Mouse (Mus musculus): Measurements from ENCODE around the gene Sowahd. TPM values are rescaled to one million over a fixed set of nuclear protein-coding genes. Genes with fewer than 3 reads are reported as not detected.

Sowahd gene
- polyA plus RNA-seq, 1 experiment from 2014 or later: not detected

DNA sequence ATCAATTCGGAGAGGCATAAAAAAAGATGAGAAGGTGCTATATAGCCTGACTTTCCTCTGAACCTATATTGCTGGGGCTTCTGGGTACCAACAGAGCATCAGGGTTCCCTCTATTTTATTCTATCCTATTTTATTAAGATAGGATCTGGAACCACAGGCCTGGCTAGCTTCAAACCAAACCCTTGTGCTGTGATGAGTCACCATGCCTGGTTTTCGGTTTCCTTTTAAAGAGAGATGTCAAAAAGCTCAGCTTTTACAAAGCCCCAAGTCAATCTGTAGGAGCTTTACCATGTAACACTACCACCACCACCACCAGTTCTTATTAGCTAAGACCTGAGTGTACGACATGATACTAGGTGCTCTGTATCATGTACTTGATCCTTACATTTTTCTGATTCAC, 50.0 kb downstream of the Sowahd start:
- Histone ChIP-seq H3K27ac (no peak overlapping the region), H3K4me3 (no peak overlapping the region), H3K27me3 (no peaks in the 10 kb centered on the region), H3K4me2 (no peak overlapping the region), H3K4me1 (no peaks in the 10 kb centered on the region), H3K9me3 (no peaks in the 10 kb centered on the region), H3K9ac (no peak overlapping the region), H3K36me3 (0 out of 2 replicates have a peak, but pooled peaks cover 9% of the 10 kb centered on the region)
- 93% methylated on average over 3 of the region's 3 CpGs for WGBS
- ATAC-seq (ENCODE audit: insufficient number of reproducible peaks, insufficient read depth, low FRiP score, low TSS enrichment, low read depth): no peak

Other genes starting within 250 kb of the Sowahd start
- 132 and 136 TPM in 2 replicates for gene Ube2a, start 174.9 kb upstream of the Sowahd start, polyA plus RNA-seq (2015; fragmentation: Nextera tagmentation; extraction: Ambion mirVana)
- 37.5 and 39.6 TPM in 2 replicates for gene C330007P06Rik, start 174.7 kb upstream of the Sowahd start, polyA plus RNA-seq (2015; fragmentation: Nextera tagmentation; extraction: Ambion mirVana)
- gene Nkrf, start 145.9 kb upstream of the Sowahd start, polyA plus RNA-seq (2015; fragmentation: Nextera tagmentation; extraction: Ambion mirVana): 1.5 TPM in 2 replicates
- 38.3 and 40.0 TPM in 2 replicates for gene Sept6, start 57.1 kb upstream of the Sowahd start, polyA plus RNA-seq (2015; fragmentation: Nextera tagmentation; extraction: Ambion mirVana)
- gene Rpl39, start 36.6 kb downstream of the Sowahd start, polyA plus RNA-seq (2015; fragmentation: Nextera tagmentation; extraction: Ambion mirVana): 601 and 648 TPM in 2 replicates
- gene Upf3b, start 61.5 kb downstream of the Sowahd start, polyA plus RNA-seq (2015; fragmentation: Nextera tagmentation; extraction: Ambion mirVana): 23.4 and 24.4 TPM in 2 replicates
- gene Nkap, start 78.0 kb downstream of the Sowahd start, polyA plus RNA-seq (2015; fragmentation: Nextera tagmentation; extraction: Ambion mirVana): 16.7 and 17.4 TPM in 2 replicates
- gene Akap14, start 120.0 kb downstream of the Sowahd start, polyA plus RNA-seq (2015; fragmentation: Nextera tagmentation; extraction: Ambion mirVana): not detected in 2 replicates
- 454 and 456 TPM in 2 replicates for gene Ndufa1, start 142.3 kb downstream of the Sowahd start, polyA plus RNA-seq (2015; fragmentation: Nextera tagmentation; extraction: Ambion mirVana)
- 12.4 and 14.1 TPM in 2 replicates for gene Rnf113a1, start 142.4 kb downstream of the Sowahd start, polyA plus RNA-seq (2015; fragmentation: Nextera tagmentation; extraction: Ambion mirVana)
- gene Gm9, start 162.2 kb downstream of the Sowahd start, polyA plus RNA-seq (2015; fragmentation: Nextera tagmentation; extraction: Ambion mirVana): not detected in 2 replicates
- gene Rhox1, start 173.4 kb downstream of the Sowahd start, polyA plus RNA-seq (2015; fragmentation: Nextera tagmentation; extraction: Ambion mirVana): not detected in 2 replicates
- gene Rhox2a, start 196.1 kb downstream of the Sowahd start, polyA plus RNA-seq (2015; fragmentation: Nextera tagmentation; extraction: Ambion mirVana): not detected in 2 replicates
- not detected in 2 replicates for gene Rhox3a, start 201.1 kb downstream of the Sowahd start, polyA plus RNA-seq (2015; fragmentation: Nextera tagmentation; extraction: Ambion mirVana)
- 1.1 TPM in 1 of 2 replicates, not detected in the other for gene Rhox4a, start 216.5 kb downstream of the Sowahd start, polyA plus RNA-seq (2015; fragmentation: Nextera tagmentation; extraction: Ambion mirVana)

Measured in embryonic facial prominence, embryonic 13.5 days (tissue).